Comparison of ENCODE assay signal across 8 mouse cellular contexts in genomic region chr19:33227004-33227403, GRCm38 (mm10).
DNase-seq lines count a peak whose midpoint lies in the region; ATAC-seq and TF ChIP-seq lines count a peak whose summit lies in the region.

No protein-coding gene starts in this region.

- peaks cover 30% of the 10 kb centered on the region for H3K4me1 ChIP-seq in kidney, embryonic 15.5 days
- no peaks in the 10 kb centered on the region; the same call in 1 of the 2 replicates for H3K4me1 ChIP-seq in liver, adult 2 months (ENCODE audit: control insufficient read depth, insufficient read depth, low read length)

- no peaks in the 10 kb centered on the region for H3K27me3 ChIP-seq in kidney, embryonic 15.5 days
- H3K27me3 ChIP-seq in liver, adult 2 months (ENCODE audit: control insufficient read depth, insufficient read depth, low read length): no peaks in the 10 kb centered on the region

- no peak for TF ChIP-seq POLR2A in liver, adult 2 months (IDR thresholded peaks at IDR 0.05; ENCODE audit: extremely low read depth, insufficient read depth, low read length)

- intact Hi-C loops in gastrocnemius, postnatal 14 days (cut with DNase I; ENCODE audit: low total_unique reads): loop anchor here (5.0 kb wide), 1 partner anchor 135 kb away; no protein-coding TSS in a partner anchor

- H3K9me3 ChIP-seq in kidney, embryonic 15.5 days (replicated peaks): no peaks in the 10 kb centered on the region

- H3K9ac ChIP-seq in kidney, embryonic 15.5 days: no peak overlapping the region
- no peak overlapping the region for H3K9ac ChIP-seq in liver, adult 2 months (ENCODE audit: low read depth, low read length)

- no peak overlapping the region for H3K4me3 ChIP-seq in kidney, embryonic 15.5 days (replicated peaks)
- no peak overlapping the region for H3K4me3 ChIP-seq in liver, adult 2 months (ENCODE audit: insufficient read depth, low read depth, low read length)

- peak; percentile 60 for TF ChIP-seq CTCF in liver, adult 2 months (IDR thresholded peaks at IDR 0.05; ENCODE audit: low read depth, low read length)

- WGBS in kidney, embryonic 15.5 days: 2% methylated on average over 3 of the region's 3 CpGs
- 3% methylated on average over 3 of the region's 3 CpGs for WGBS in liver, adult 2 months

- H3K79me2 ChIP-seq in liver, adult 2 months (ENCODE audit: control insufficient read depth, insufficient read depth, low read length): no peaks in the 10 kb centered on the region

- H3K27ac ChIP-seq in kidney, embryonic 15.5 days: no peak overlapping the region
- H3K27ac ChIP-seq in liver, adult 2 months (replicated peaks; ENCODE audit: insufficient read depth, low read depth, low read length): no peak overlapping the region

- ATAC-seq in kidney, embryonic 15.5 days (replicated peaks; ENCODE audit: low FRiP score): peak; percentile 85

- peak; percentile 16 to 41 for DNase-seq in urinary bladder, adult 18-20 months (ENCODE audit: low spot score in 2 of 2)
- DNase-seq in urinary bladder, adult 2 months (ENCODE audit: low spot score): no peak
- peak; percentile 91 to 95 for DNase-seq in cerebellum, postnatal 10 days
- peak; percentile 52 for DNase-seq in gastrocnemius, postnatal 14 days
- peak; percentile 55 for DNase-seq in liver, adult 2 months (ENCODE audit: extremely low read depth, low read depth, low spot score)
- DNase-seq in naive thymus-derived CD4-positive, alpha-beta T cell, adult 2 months (ENCODE audit: low read depth): peak; percentile 88
- DNase-seq in spleen, postnatal 4 days (ENCODE audit: low spot score in 2 of 2): peak; percentile 56 to 80

- no peaks in the 10 kb centered on the region for H3K36me3 ChIP-seq in kidney, embryonic 15.5 days
- H3K36me3 ChIP-seq in liver, adult 2 months (ENCODE audit: control insufficient read depth, insufficient read depth, low read length): no peaks in the 10 kb centered on the region

- H3K4me2 ChIP-seq in kidney, embryonic 15.5 days: no peak overlapping the region
